Mouse (Mus musculus): ENCODE results near the gene Hoxd3. TPM values are rescaled to one million over a fixed set of nuclear protein-coding genes. Genes with fewer than 3 reads are reported as not detected.

Gene Hoxd3
- polyA plus RNA-seq, 1 experiment from 2014 or later = not detected

GRCm38 (mm10) chr2:74781386-74781785, 69.7 kb downstream of the Hoxd3 start:
- no peak overlapping the region for H3K4me3 ChIP-seq (replicated peaks; ENCODE audit: low read length)
- 92% methylated on average over 5 of the region's 5 CpGs for WGBS
- no peak for ATAC-seq
- no peaks in the 10 kb centered on the region for H3K27me3 ChIP-seq (replicated peaks; ENCODE audit: control insufficient read depth, insufficient read depth, low read length)
- H3K4me2 ChIP-seq (ENCODE audit: low read length) = no peak overlapping the region
- H3K36me3 ChIP-seq (ENCODE audit: control insufficient read depth, insufficient read depth) = no peaks in the 10 kb centered on the region
- no peak overlapping the region for H3K27ac ChIP-seq (ENCODE audit: low read length)
- H3K9me3 ChIP-seq (ENCODE audit: control insufficient read depth, low read length) = no peaks in the 10 kb centered on the region
- H3K4me1 ChIP-seq (replicated peaks; ENCODE audit: control insufficient read depth, insufficient read depth, low read length) = no peaks in the 10 kb centered on the region
- H3K9ac ChIP-seq (replicated peaks; ENCODE audit: low read depth, low read length) = no peak overlapping the region

DNA sequence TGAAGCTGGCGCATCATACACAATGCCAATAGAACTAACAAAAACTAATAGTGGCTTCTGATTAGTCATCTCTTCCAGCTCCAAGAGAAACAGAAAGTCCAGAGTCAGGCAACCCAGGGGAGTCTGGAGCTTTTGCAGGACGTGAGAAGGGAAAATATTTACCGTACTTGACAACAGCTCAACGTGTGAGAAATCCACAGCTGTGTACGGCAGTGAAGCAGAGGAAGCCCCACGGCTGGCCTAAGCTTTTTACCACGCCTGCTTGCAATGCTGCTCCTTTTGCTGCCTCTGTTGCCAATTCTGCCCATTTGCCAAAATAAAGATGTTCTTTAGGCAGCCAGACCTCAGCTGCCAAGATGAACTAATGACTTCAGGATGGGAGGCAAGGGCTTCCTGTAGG, 83.8 kb downstream of the Hoxd3 start:
- no peaks in the 10 kb centered on the region for H3K36me3 ChIP-seq (ENCODE audit: control insufficient read depth, insufficient read depth)

More for the DNA sequence above, 83.8 kb downstream of the Hoxd3 start:
- no peak overlapping the region for H3K4me2 ChIP-seq (ENCODE audit: low read length)
- no peaks in the 10 kb centered on the region for H3K27me3 ChIP-seq (replicated peaks; ENCODE audit: control insufficient read depth, insufficient read depth, low read length)
- no peak for ATAC-seq
- no peak overlapping the region for H3K27ac ChIP-seq (ENCODE audit: low read length)
- no peaks in the 10 kb centered on the region for H3K9me3 ChIP-seq (ENCODE audit: control insufficient read depth, low read length)
- 46% methylated on average over 7 of the region's 7 CpGs for WGBS
- no peak overlapping the region for H3K4me3 ChIP-seq (replicated peaks; ENCODE audit: low read length)
- no peaks in the 10 kb centered on the region for H3K4me1 ChIP-seq (replicated peaks; ENCODE audit: control insufficient read depth, insufficient read depth, low read length)
- no peak overlapping the region for H3K9ac ChIP-seq (replicated peaks; ENCODE audit: low read depth, low read length)

MicroRNA genes within 50 kb of the gene (microRNA counts, 519-probe panel; counts per million panel counts)
- not detected for microRNA mmu-miR-10b

Small RNAs within 50 kb of the gene (microRNA-seq; reads per million reads assigned to microRNA genes)
- gene Gm44463 = not detected
- gene Mir10b = 285 reads per million, percentile 67 among the genes with 10 or more reads in this experiment

Other genes with a start within 250 kb of the Hoxd3 start
- gene Lnpk, start 132.5 kb upstream of the Hoxd3 start, polyA plus RNA-seq (2015; fragmentation: Nextera tagmentation; extraction: Ambion mirVana) = 50.1 and 53.4 TPM in 2 replicates
- gene Evx2, start 52.4 kb upstream of the Hoxd3 start, polyA plus RNA-seq (2015; fragmentation: Nextera tagmentation; extraction: Ambion mirVana) = 0.07 TPM in 1 of 2 replicates, not detected in the other
- 0.10 TPM in 1 of 2 replicates, not detected in the other for gene Hoxd13, start 43.6 kb upstream of the Hoxd3 start, polyA plus RNA-seq (2015; fragmentation: Nextera tagmentation; extraction: Ambion mirVana)
- gene Hoxd12, start 36.9 kb upstream of the Hoxd3 start, polyA plus RNA-seq (2015; fragmentation: Nextera tagmentation; extraction: Ambion mirVana) = not detected in 2 replicates
- not detected in 2 replicates for gene Hoxd11, start 32.4 kb upstream of the Hoxd3 start, polyA plus RNA-seq (2015; fragmentation: Nextera tagmentation; extraction: Ambion mirVana)
- not detected in 2 replicates for gene Hoxd10, start 20.0 kb upstream of the Hoxd3 start, polyA plus RNA-seq (2015; fragmentation: Nextera tagmentation; extraction: Ambion mirVana)
- not detected in 2 replicates for gene Hoxd9, start 14.2 kb upstream of the Hoxd3 start, polyA plus RNA-seq (2015; fragmentation: Nextera tagmentation; extraction: Ambion mirVana)
- gene Hoxd8, start 7.3 kb upstream of the Hoxd3 start, polyA plus RNA-seq (2015; fragmentation: Nextera tagmentation; extraction: Ambion mirVana) = not detected in 2 replicates
- not detected in 2 replicates for gene Hoxd4, start within 50 bp of the Hoxd3 start, polyA plus RNA-seq (2015; fragmentation: Nextera tagmentation; extraction: Ambion mirVana)
- not detected in 2 replicates for gene Gm28230, start 14.8 kb downstream of the Hoxd3 start, polyA plus RNA-seq (2015; fragmentation: Nextera tagmentation; extraction: Ambion mirVana)
- not detected in 2 replicates for gene Hoxd1, start 51.1 kb downstream of the Hoxd3 start, polyA plus RNA-seq (2015; fragmentation: Nextera tagmentation; extraction: Ambion mirVana)
- 125 and 135 TPM in 2 replicates for gene Mtx2, start 113.9 kb downstream of the Hoxd3 start, polyA plus RNA-seq (2015; fragmentation: Nextera tagmentation; extraction: Ambion mirVana)

All from forebrain, embryonic 16.5 days (tissue).